Mouse (Mus musculus) kidney, postnatal 25 days (tissue): ENCODE data around the gene Zcchc9.
A peak's percentile ranks its signal among the peaks of the same experiment; 100 is the strongest.

Experiments
- DNase-seq, 2 experiments: peaks; one replicate each; pipeline ENCODE4 v3.0.0; 2021; ENCODE audit warnings: mixed read lengths in 2 of 2

Zcchc9 gene

DNA sequence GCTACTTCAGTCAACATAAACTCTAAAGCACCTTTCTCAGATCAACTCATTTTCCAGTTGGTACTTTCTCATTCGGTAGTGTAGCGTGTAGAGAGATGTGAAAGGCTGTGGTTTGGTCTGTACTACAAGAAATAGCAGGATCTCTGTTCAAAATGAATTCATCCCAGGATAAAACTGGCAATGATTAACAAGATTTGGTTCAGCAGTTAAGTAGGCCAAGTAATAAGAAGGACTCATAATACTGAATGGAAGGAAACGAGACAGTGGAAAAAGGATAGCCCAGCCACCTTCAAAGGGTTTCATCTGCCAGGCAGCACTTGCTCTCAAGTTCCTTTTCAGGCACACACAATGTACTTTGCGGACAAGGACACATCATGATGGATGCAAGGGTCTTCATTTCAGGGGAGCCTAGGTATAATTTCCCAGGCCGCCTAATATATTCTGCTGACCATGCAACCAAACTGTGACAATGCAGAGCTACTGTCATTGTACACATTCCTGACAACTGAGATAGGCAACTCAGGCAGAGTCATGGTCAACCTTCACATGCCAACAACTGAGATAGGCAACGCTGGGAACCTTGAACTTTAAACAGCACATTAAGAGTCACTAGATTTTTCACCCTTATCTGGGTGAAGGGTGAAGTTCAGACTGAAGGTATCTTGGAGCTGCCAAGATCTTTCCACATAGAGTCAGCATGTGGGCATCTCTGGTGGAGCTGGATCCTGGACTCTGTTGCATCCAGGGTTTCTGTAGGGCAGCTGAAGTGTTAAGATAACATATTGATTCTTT lies 45.7 kb downstream of the Zcchc9 start:
- DNase-seq = peak; percentile 18 to 71

DNA sequence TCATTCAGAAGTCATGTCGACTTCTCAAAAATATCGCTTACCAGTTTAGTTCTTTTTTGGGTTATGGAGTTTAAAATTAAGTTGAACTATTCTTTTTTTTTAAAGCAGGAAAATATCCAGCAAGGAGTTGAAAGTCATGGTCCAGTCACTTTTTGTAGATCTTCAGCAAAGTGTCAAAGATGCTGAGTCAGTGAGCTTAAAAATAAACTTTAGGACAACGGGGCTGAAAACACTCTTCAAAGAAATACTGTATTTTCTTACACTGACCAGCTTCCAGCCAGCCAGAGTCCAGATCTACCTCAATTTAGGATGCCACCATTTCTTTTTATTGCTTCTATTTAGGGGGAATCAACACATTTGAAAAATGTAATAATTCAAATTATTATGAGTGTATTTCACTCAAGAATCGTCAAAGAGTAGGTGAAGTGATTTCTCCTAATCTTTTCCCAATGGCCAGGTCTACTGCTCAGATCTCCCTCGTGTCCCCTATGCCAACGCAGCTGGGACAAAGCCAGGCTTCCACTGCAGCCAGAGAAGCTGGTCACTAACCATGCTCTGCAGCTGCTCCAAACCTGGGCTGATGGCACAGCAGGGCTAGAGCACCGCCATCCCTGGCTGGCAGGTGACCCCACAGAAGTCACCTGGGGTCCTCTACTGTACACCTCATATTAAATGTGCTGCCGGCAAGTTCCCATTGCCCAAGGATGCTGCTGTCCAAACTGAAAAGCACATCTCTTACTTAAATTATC lies 47.0 kb downstream of the Zcchc9 start:
- DNase-seq = no peak

- peak in 1 of 2 experiments; percentile 50 for DNase-seq
Measured at GRCm38 (mm10) chr13:91759791-91760190, 47.7 kb downstream of the Zcchc9 start.

DNA sequence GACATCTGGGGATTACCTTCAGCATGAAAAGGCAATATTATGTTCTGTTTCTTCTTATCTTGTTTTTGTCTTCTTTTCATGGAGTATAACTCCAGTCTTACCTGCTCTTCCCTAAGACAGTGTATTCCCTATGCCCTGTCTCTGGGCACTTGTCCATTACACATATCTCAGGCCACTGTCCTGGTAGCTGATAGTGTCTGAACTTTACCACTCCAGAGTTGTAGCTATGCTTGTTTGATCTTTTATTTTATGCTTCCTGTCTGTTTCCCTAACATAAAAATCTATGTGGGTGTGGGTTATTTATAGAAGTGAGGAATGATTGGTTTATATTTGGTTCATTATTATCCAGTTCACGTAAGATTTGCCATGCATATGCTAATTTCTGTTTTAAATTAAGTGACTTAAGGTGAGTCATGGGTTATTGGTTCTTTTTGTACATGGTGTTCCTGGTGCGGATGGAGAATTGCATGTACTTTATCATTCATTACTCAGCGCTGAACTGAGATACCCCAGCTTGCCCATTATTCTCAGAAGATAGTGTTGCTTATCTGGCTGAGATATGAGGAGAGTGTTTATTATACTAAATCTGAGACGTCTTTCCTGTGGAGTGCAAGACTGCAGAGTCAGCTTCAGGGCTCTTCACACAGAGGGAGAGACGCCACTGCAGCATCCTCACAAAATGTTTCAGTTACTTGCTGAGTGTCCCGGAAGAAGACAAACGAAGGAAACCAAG lies 49.0 kb downstream of the Zcchc9 start:
- no peak for DNase-seq

DNA sequence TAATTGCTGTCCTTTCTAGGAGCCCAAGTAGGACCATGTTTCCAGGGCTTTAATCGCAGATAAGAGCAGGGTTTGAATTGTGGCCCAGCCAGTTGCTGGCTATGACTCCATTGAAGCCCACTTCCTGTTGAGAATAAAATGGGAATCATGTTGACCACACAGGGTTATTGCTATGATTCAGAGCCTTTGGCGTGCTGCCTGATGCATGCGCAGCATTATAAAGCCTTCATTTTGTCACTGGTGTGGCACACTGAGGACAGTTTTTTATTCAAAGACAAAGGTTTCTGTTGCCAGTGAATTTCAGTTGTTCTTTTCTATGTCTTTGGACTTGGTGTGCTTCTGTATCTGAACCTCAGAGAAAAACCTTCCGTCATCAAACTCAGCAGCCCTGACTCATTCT lies 51.3 kb downstream of the Zcchc9 start:
- DNase-seq = no peak

GRCm38 (mm10) chr13:91754762-91755161 lies 52.7 kb downstream of the Zcchc9 start:
- no peak for DNase-seq

GRCm38 (mm10) chr13:91753724-91754123 lies 53.8 kb downstream of the Zcchc9 start:
- DNase-seq = no peak

- no peak for DNase-seq
Measured at GRCm38 (mm10) chr13:91749981-91750380, 57.5 kb downstream of the Zcchc9 start.

DNA sequence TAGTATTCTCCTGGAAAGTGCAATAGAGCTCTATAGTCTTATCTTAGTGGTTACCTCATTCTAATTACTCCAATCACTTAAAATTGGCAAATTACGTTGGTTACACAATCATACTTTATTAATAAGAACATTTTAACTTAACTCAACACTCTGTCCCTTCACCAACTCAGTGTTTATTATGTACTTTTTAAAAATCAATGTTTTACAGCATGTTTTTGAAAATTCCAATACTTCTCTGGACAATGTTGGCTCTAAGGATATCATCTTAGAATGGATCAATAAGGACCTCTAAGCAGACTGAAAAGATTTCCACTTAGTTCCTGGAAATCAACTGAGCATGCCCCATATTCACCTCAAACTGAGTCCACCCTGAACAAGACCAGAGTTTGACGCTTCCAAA lies 59.1 kb downstream of the Zcchc9 start:
- no peak for DNase-seq
